Mouse (Mus musculus): ENCODE data around the gene Plcb3. TPM values are rescaled to one million over a fixed set of nuclear protein-coding genes. Genes with fewer than 3 reads are reported as not detected.
"Not testable (repeated sequence)": the region's sequence is repeated elsewhere in the genome, so short reads cannot be mapped to it uniquely, and the experiment has no call there.

Plcb3 gene
- total RNA-seq, 2 experiments from 2014 or later, result 9.7 to 12.5 TPM

- DNase-seq (ENCODE audit: low spot score in 2 of 2), result no peak
- intact Hi-C loops (cut with DNase I), result no loop called here
Observed at GRCm38 (mm10) chr19:6912205-6912970, 63.9 kb downstream of the Plcb3 start.

GRCm38 (mm10) chr19:6911101-6912074, 64.9 kb downstream of the Plcb3 start:
- intact Hi-C loops (cut with DNase I), result no loop called here
- no peak for DNase-seq (ENCODE audit: low spot score in 2 of 2)

- intact Hi-C loops (cut with DNase I); DNase-seq (ENCODE audit: low spot score in 2 of 2): not testable (repeated sequence)
Observed at GRCm38 (mm10) chr19:6910306-6910705, 66.0 kb downstream of the Plcb3 start.

- intact Hi-C loops (cut with DNase I), result loop anchor here (5.0 kb wide), 1 partner anchor 67 kb away; the partner anchor contains the start of gene Rps6ka4
Observed at GRCm38 (mm10) chr19:6909507-6910289, 66.6 kb downstream of the Plcb3 start, which contains the start of the genes Trmt112 and Prdx5. Gene Trmt112, plus strand, starts transcription at chr19:6909698. Gene Prdx5, minus strand, starts transcription at chr19:6910106.

GRCm38 (mm10) chr19:6909021-6909420, 67.2 kb downstream of the Plcb3 start:
- intact Hi-C loops (cut with DNase I), result loop anchor here (5.0 kb wide), 1 partner anchor 67 kb away; the partner anchor contains the start of gene Rps6ka4
- DNase-seq (ENCODE audit: low spot score in 2 of 2), result no peak

More at GRCm38 (mm10) chr19:6909507-6910289, 66.6 kb downstream of the Plcb3 start, which contains the start of the genes Trmt112 and Prdx5:
- DNase-seq (ENCODE audit: low spot score in 2 of 2), result peak; percentile 91 to 93

- no peak for DNase-seq (ENCODE audit: low spot score in 2 of 2)
- intact Hi-C loops (cut with DNase I), result loop anchor here (5.0 kb wide), 1 partner anchor 66 kb away; the partner anchor contains the start of gene Rps6ka4
Observed at GRCm38 (mm10) chr19:6907811-6908540, 68.3 kb downstream of the Plcb3 start.

- intact Hi-C loops (cut with DNase I), result loop anchor here (5.0 kb wide), 1 partner anchor 65 kb away; the partner anchor contains the start of gene Rps6ka4
- no peak for DNase-seq (ENCODE audit: low spot score in 2 of 2)
Observed at GRCm38 (mm10) chr19:6907094-6907493, 69.2 kb downstream of the Plcb3 start.

GRCm38 (mm10) chr19:6906199-6906598, 70.1 kb downstream of the Plcb3 start:
- DNase-seq (ENCODE audit: low spot score in 2 of 2), result no peak
- intact Hi-C loops (cut with DNase I), result loop anchor here (5.0 kb wide), 1 partner anchor 64 kb away; the partner anchor contains the start of gene Rps6ka4

GRCm38 (mm10) chr19:6905498-6906159, 70.6 kb downstream of the Plcb3 start:
- no peak for DNase-seq (ENCODE audit: low spot score in 2 of 2)
- intact Hi-C loops (cut with DNase I), result loop anchor here (5.0 kb wide), 1 partner anchor 63 kb away; the partner anchor contains the start of gene Rps6ka4

GRCm38 (mm10) chr19:6904846-6905245, 71.4 kb downstream of the Plcb3 start:
- intact Hi-C loops (cut with DNase I), result loop anchor here (5.0 kb wide), 1 partner anchor 63 kb away; the partner anchor contains the start of gene Rps6ka4
- no peak for DNase-seq (ENCODE audit: low spot score in 2 of 2)

GRCm38 (mm10) chr19:6903031-6903430, 73.2 kb downstream of the Plcb3 start:
- DNase-seq (ENCODE audit: low spot score in 2 of 2), result no peak
- intact Hi-C loops (cut with DNase I), result no loop called here

Small RNA genes lying within 50 kb of the gene (microRNA-seq; reads per million reads assigned to microRNA genes)
- gene Mir6990, result 8.1 reads per million, percentile 26 among the genes with 10 or more reads in this experiment

Other genes with a start within 250 kb of the Plcb3 start
- 10 to 100 TPM; 29.6 to 45.4 TPM for gene Rps6ka4, start 135.8 kb downstream of the Plcb3 start, total RNA-seq (2021)
- 1 to 10 TPM; 2.3 to 3.7 TPM for gene Ccdc88b, start 118.3 kb downstream of the Plcb3 start, total RNA-seq (2021)
- gene Trmt112, start 66.8 kb downstream of the Plcb3 start, total RNA-seq (2021), result 10 to 100 TPM; 39.8 to 48.2 TPM
- gene Prdx5, start 66.4 kb downstream of the Plcb3 start, total RNA-seq (2021), result 100 to 1,000 TPM; 341 to 382 TPM
- 10 to 100 TPM; 60.6 to 66.4 TPM for gene Esrra, start 54.7 kb downstream of the Plcb3 start, total RNA-seq (2021)
- 10 to 100 TPM; 23.8 to 30.8 TPM for gene Catsperz, start 51.1 kb downstream of the Plcb3 start, total RNA-seq (2021)
- gene Kcnk4, start 42.0 kb downstream of the Plcb3 start, total RNA-seq (2021), result 10 to 100 TPM; 34.9 to 37.0 TPM
- gene Bad, start 34.6 kb downstream of the Plcb3 start, total RNA-seq (2021), result 10 to 100 TPM; 36.6 to 42.6 TPM
- gene Gpr137, start 34.0 kb downstream of the Plcb3 start, total RNA-seq (2021), result 100 to 1,000 TPM in 1 of 2 experiments, 10 to 100 TPM in 1; 94.1 to 108 TPM
- 10 to 100 TPM; 51.5 to 55.6 TPM for gene Ppp1r14b, start 1.5 kb downstream of the Plcb3 start, total RNA-seq (2021)
- 100 to 1,000 TPM; 102 to 103 TPM for gene Fkbp2, start 4.0 kb upstream of the Plcb3 start, total RNA-seq (2021)
- 100 to 1,000 TPM in 1 of 2 experiments, 10 to 100 TPM in 1; 88.0 to 104 TPM for gene Vegfb, start 11.2 kb upstream of the Plcb3 start, total RNA-seq (2021)
- gene Dnajc4, start 16.1 kb upstream of the Plcb3 start, total RNA-seq (2021), result 10 to 100 TPM; 22.9 to 28.1 TPM
- 10 to 100 TPM; 12.5 to 16.8 TPM for gene Nudt22, start 19.6 kb upstream of the Plcb3 start, total RNA-seq (2021)
- gene Trpt1, start 19.7 kb upstream of the Plcb3 start, total RNA-seq (2021), result 10 to 100 TPM; 20.4 to 24.7 TPM
- gene Fermt3, start 43.0 kb upstream of the Plcb3 start, total RNA-seq (2021), result 1 to 10 TPM; 3.7 to 4.9 TPM
- 100 to 1,000 TPM; 179 to 201 TPM for gene Stip1, start 63.5 kb upstream of the Plcb3 start, total RNA-seq (2021)
- 10 to 100 TPM; 14.1 to 17.6 TPM for gene Macrod1, start 80.3 kb upstream of the Plcb3 start, total RNA-seq (2021)
- 10 to 100 TPM; 36.2 to 41.7 TPM for gene Flrt1, start 129.3 kb upstream of the Plcb3 start, total RNA-seq (2021)
- gene Otub1, start 229.8 kb upstream of the Plcb3 start, total RNA-seq (2021), result 100 to 1,000 TPM; 253 to 285 TPM
- 1,000 to 10,000 TPM in 1 of 2 experiments, 100 to 1,000 TPM in 1; 989 to 1,090 TPM for gene Cox8a, start 241.1 kb upstream of the Plcb3 start, total RNA-seq (2021)

Measured in left cerebral cortex, postnatal 36 days (tissue).